Mouse (Mus musculus): ENCODE measurements around the gene B4galt5. TPM values are rescaled to one million over a fixed set of nuclear protein-coding genes. Genes with fewer than 3 reads are reported as not detected.

Gene B4galt5
- total and polyA plus RNA-seq, 3 experiments = 4.6 to 34.4 (median 6.5) TPM

- peak; percentile 62 for DNase-seq (ENCODE audit: low read depth, low spot score)
- Histone ChIP-seq H3K79me2 (ENCODE audit: control insufficient read depth, insufficient read depth, low read length, poor library complexity) (no peaks in the 10 kb centered on the region), H3K9ac (ENCODE audit: control insufficient read depth, low read depth, low read length, poor library complexity, severe bottlenecking) (peak overlapping the region; percentile 7; the same call in 1 of the 2 replicates), H3K27me3 (ENCODE audit: control insufficient read depth in 1 of 2, insufficient read depth in 2 of 2, low read length in 2 of 2) (no peaks in the 10 kb centered on the region), H3K4me1 (ENCODE audit: control insufficient read depth in 1 of 2, insufficient read depth in 2 of 2, low read length in 2 of 2) (peaks cover 0 to 15% of the 10 kb centered on the region in 2 experiments; a peak in 2 of 4 replicates), H3K36me3 (ENCODE audit: control insufficient read depth in 1 of 2, insufficient read depth in 2 of 2, low read length in 2 of 2) (no peaks in the 10 kb centered on the region; a peak in 1 of 4 replicates), H3K4me3 (ENCODE audit: control insufficient read depth in 1 of 2, insufficient read depth in 1 of 2, low read depth in 2 of 2, low read length in 2 of 2) (no peak overlapping the region), H3K27ac (ENCODE audit: control insufficient read depth, low read depth, low read length) (no peak overlapping the region), H3K9me3 (replicated peaks; ENCODE audit: insufficient read depth, low read length) (no peaks in the 10 kb centered on the region)
- TF ChIP-seq USF1 (IDR thresholded peaks at IDR 0.05; ENCODE audit: low read depth, low read length) (no peak), BHLHE40 (IDR thresholded peaks at IDR 0.05; ENCODE audit: borderline replicate concordance, low read depth, low read length) (peak; percentile 38; the same call in 1 of the 2 replicates), ZNF384 (IDR thresholded peaks at IDR 0.05; ENCODE audit: low read depth, low read length) (peak; percentile 57; the same call in 1 of the 2 replicates), GATA1 (IDR thresholded peaks at IDR 0.05; ENCODE audit: low read depth, low read length) (peak; percentile 40), E2F4 (IDR thresholded peaks at IDR 0.05; ENCODE audit: borderline replicate concordance, low read depth, low read length) (no peak)
These were observed 56.1 kb downstream of the B4galt5 start for GRCm38 (mm10) chr2:167292854-167293253.

GRCm38 (mm10) chr2:167292151-167292591 lies 56.8 kb downstream of the B4galt5 start:
- no peaks in the 10 kb centered on the region for H3K79me2 ChIP-seq (ENCODE audit: control insufficient read depth, insufficient read depth, low read length, poor library complexity)
- no peak overlapping the region for H3K9ac ChIP-seq (ENCODE audit: control insufficient read depth, low read depth, low read length, poor library complexity, severe bottlenecking)
- H3K27me3 ChIP-seq (ENCODE audit: control insufficient read depth in 1 of 2, insufficient read depth in 2 of 2, low read length in 2 of 2) = no peaks in the 10 kb centered on the region
- H3K27ac ChIP-seq (ENCODE audit: control insufficient read depth, low read depth, low read length) = no peak overlapping the region
- H3K36me3 ChIP-seq (ENCODE audit: control insufficient read depth in 1 of 2, insufficient read depth in 2 of 2, low read length in 2 of 2) = no peaks in the 10 kb centered on the region; a peak in 1 of 4 replicates
- H3K9me3 ChIP-seq (replicated peaks; ENCODE audit: insufficient read depth, low read length) = no peaks in the 10 kb centered on the region
- H3K4me3 ChIP-seq (ENCODE audit: control insufficient read depth in 1 of 2, insufficient read depth in 1 of 2, low read depth in 2 of 2, low read length in 2 of 2) = no peak overlapping the region
- H3K4me1 ChIP-seq (ENCODE audit: control insufficient read depth in 1 of 2, insufficient read depth in 2 of 2, low read length in 2 of 2) = peaks cover 0 to 15% of the 10 kb centered on the region in 2 experiments; a peak in 2 of 4 replicates
- TF ChIP-seq TAL1 (IDR thresholded peaks at IDR 0.05; ENCODE audit: low read length) (peak; percentile 17; the same call in 1 of the 2 replicates), ZMIZ1 (IDR thresholded peaks at IDR 0.05; ENCODE audit: low read depth, low read length) (no peak)
- DNase-seq (ENCODE audit: low read depth, low spot score) = peak; percentile 17

- Histone ChIP-seq H3K27ac (ENCODE audit: control insufficient read depth, low read depth, low read length) (no peak overlapping the region), H3K36me3 (ENCODE audit: control insufficient read depth in 1 of 2, insufficient read depth in 2 of 2, low read length in 2 of 2) (no peaks in the 10 kb centered on the region; a peak in 1 of 4 replicates), H3K79me2 (ENCODE audit: control insufficient read depth, insufficient read depth, low read length, poor library complexity) (no peaks in the 10 kb centered on the region), H3K9me3 (replicated peaks; ENCODE audit: insufficient read depth, low read length) (no peaks in the 10 kb centered on the region), H3K9ac (ENCODE audit: control insufficient read depth, low read depth, low read length, poor library complexity, severe bottlenecking) (no peak overlapping the region), H3K4me1 (ENCODE audit: control insufficient read depth in 1 of 2, insufficient read depth in 2 of 2, low read length in 2 of 2) (peaks cover 0 to 15% of the 10 kb centered on the region in 2 experiments; a peak in 2 of 4 replicates), H3K27me3 (ENCODE audit: control insufficient read depth in 1 of 2, insufficient read depth in 2 of 2, low read length in 2 of 2) (no peaks in the 10 kb centered on the region), H3K4me3 (ENCODE audit: control insufficient read depth in 1 of 2, insufficient read depth in 1 of 2, low read depth in 2 of 2, low read length in 2 of 2) (no peak overlapping the region)
- TF ChIP-seq ZMIZ1 (IDR thresholded peaks at IDR 0.05; ENCODE audit: low read depth, low read length) (no peak), USF2 (IDR thresholded peaks at IDR 0.05; ENCODE audit: borderline replicate concordance in 1 of 2, insufficient read depth in 1 of 2, low read depth in 1 of 2, low read length in 2 of 2) (no peak), MAZ (IDR thresholded peaks at IDR 0.05; ENCODE audit: low read depth, low read length) (no peak), E2F4 (IDR thresholded peaks at IDR 0.05; ENCODE audit: borderline replicate concordance, low read depth, low read length) (no peak), MXI1 (IDR thresholded peaks at IDR 0.05; ENCODE audit: low read depth, low read length) (no peak), MAFK (IDR thresholded peaks at IDR 0.05; ENCODE audit: borderline replicate concordance, low read depth, low read length) (no peak), RAD21 (IDR thresholded peaks at IDR 0.05; ENCODE audit: low read depth, low read length) (no peak), TAL1 (IDR thresholded peaks at IDR 0.05; ENCODE audit: low read length) (no peak), ETS1 (IDR thresholded peaks at IDR 0.05; ENCODE audit: low read depth, low read length) (no peak), POLR2A (IDR thresholded peaks at IDR 0.05; ENCODE audit: control insufficient read depth in 1 of 2, insufficient read depth in 1 of 2, low read depth in 1 of 2, low read length in 2 of 2, poor library complexity in 1 of 2) (no peak)
- DNase-seq (ENCODE audit: low read depth, low spot score) = no peak
These were observed 57.3 kb downstream of the B4galt5 start for GRCm38 (mm10) chr2:167291656-167292055.
